Mouse (Mus musculus) natural killer cell, adult 2 months (primary cell): ENCODE data around the gene B430218F22Rik.
"Not testable (repeated sequence)": the region's sequence is repeated elsewhere in the genome, so short reads cannot be mapped to it uniquely, and the experiment has no call there.

Experiments
- DNase-seq, 2 experiments: peaks; one replicate each; pipeline ENCODE4 v3.0.0; 2022; ENCODE audit warnings: low spot score in 2 of 2

B430218F22Rik gene

GRCm38 (mm10) chr13:118386511-118387447 lies at the start of gene B430218F22Rik, which contains the start of gene Mrps30:
Gene B430218F22Rik (plus strand): TSS chr13:118386630.
Gene Mrps30 (minus strand): TSS chr13:118387252.
- peak; percentile 89 to 91 for DNase-seq

GRCm38 (mm10) chr13:118350257-118350656 lies 36.2 kb upstream of the B430218F22Rik start:
- no peak for DNase-seq

GRCm38 (mm10) chr13:118350870-118351269 lies 35.6 kb upstream of the B430218F22Rik start:
- no peak for DNase-seq

DNA sequence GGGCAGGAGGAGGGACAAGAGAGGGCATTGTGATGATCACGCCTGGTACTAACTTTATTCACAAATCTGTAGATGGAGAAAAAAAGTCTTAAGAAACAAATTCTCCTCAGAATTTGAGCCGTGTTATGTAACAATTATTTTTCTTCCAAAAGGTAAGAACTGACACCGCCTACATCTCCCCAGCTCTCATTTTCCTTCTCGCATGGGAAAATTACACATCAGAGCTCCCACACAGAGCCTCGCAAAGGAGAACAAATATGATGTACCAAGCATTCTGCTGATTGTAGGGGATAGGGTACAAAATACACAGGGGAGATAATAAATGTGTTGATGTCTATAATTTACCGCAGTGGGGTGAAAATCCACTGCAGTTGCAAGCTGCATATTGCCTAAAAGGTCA lies 23.1 kb upstream of the B430218F22Rik start:
- DNase-seq: no peak

DNA sequence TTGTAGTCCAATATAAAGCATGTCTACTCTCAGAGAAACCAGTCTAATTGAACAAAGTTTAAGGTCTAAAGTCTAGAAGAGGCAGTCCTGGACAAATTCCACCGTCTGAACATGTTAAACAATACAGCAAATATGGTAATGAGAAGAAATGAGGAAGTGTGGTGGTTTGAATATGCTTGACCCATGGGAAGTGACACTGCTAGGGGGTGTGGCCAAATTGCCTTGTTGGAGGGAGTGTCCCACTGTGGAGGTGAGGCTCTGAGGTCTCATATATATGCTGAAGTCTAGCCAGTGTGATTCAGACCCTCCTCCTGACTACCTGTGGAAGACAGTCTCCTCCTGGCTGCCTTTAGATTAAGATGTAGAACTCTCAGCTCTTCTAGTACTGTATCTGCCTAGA lies 20.7 kb upstream of the B430218F22Rik start:
- no peak for DNase-seq

DNA sequence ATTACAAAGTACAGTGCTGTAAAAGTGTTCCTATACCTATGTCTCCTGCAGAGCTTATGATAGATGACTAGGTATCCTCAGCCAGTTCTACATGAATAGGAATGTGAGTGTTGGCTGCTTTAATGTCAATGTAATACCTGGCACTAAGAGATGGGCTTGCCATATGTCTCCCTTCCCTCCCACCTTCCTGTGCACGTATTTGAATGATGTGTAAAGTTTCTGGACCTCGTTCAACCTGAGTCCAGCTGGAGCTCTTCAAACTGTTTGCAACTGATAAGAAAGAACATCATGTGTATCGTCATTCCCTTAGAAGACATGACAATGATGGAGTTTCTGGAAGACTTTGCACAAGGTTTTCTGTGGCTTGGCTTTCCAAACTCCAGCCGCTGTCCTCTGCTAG lies 13.6 kb upstream of the B430218F22Rik start:
- DNase-seq: no peak

- peak; percentile 23 to 46 for DNase-seq
Observed at GRCm38 (mm10) chr13:118379155-118379554, 7.3 kb upstream of the B430218F22Rik start.

GRCm38 (mm10) chr13:118380381-118380780 lies 6.0 kb upstream of the B430218F22Rik start:
- no peak for DNase-seq

- not testable (repeated sequence) for DNase-seq
Observed at GRCm38 (mm10) chr13:118387448-118387801, 995 bp downstream of the B430218F22Rik start.

DNA sequence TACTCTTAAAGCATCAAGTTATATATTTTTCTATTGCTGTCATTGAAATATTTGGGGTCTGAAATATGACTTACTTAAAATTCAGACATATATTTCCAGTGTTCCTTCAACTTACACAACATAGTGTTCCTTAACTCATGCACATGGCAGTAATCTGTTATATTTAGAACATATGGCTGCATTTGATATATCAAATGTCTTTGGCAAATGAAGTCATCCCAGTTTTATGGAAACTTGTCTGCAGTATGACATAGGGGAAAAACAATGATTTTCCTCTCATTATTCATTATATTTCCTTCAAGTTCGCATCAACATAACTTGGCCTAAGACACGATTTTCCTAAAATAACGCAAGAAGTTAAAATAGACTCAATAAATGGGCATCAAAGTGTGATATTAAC lies 9.4 kb downstream of the B430218F22Rik start:
- DNase-seq: no peak

- DNase-seq: no peak
Observed at GRCm38 (mm10) chr13:118400340-118400739, 13.9 kb downstream of the B430218F22Rik start.

- DNase-seq: no peak
Observed at GRCm38 (mm10) chr13:118403544-118403943, 17.1 kb downstream of the B430218F22Rik start.

DNA sequence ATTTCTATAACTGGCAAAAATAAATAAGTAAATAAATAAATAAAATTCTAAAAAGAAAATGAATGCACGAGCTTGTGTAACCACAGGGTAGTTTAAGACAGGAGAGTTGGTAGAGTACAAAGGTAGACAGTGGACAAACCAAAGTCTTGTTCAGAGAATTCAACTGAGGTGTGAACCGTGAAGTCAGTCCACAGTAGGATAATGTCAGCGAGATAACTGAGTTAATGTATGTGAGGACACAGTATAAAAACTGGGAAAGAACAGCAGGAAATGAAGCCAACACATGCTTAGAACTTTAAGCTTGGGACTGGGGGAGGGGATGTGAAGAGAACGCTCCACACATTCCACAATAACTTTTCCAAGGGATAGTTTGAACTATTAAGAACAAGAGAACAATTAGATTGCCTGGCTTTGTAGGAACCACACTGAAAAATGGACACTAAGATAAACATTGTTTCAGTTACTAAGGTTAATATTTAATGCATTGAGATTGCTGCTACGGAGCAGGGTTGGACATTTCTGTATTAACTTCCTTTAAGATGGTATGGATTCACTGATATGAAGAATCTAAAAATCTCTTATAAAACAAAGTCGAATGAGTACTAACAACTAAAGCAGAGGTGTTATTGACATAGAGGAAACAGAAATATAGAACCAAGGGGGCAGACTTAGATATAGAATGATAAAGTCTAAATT lies 25.0 kb downstream of the B430218F22Rik start:
- DNase-seq: no peak

- no peak for DNase-seq
Observed at GRCm38 (mm10) chr13:118418163-118418562, 31.7 kb downstream of the B430218F22Rik start.

GRCm38 (mm10) chr13:118420408-118420807 lies 34.0 kb downstream of the B430218F22Rik start:
- no peak for DNase-seq

DNA sequence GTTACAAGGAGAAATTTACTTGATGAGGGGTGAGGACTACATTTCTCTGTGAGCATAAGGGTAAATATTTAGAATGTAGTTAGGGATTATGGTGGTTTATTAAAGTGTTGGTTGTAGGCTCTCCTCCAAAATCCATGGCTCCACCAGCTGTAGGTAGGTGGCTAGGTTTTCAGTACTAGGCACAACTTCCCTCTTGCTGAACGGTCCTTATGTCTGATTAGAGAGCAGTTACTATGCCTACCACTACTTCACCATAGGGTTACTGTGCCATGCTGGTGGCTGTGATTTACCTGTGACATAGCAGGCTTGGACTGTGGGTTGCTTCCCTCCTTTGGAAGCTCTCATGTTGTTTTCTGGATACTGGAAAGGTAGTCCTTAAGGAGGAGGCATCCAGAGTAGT lies 34.4 kb downstream of the B430218F22Rik start:
- DNase-seq: no peak
